In genomic region chr15:96197413-96197812, GRCm38 (mm10) we compare ENCODE assay signal across 19 mouse cellular contexts.
DNase-seq lines count a peak whose midpoint lies in the region; ATAC-seq lines count a peak whose summit lies in the region.
"Had no signal": no experiment of that assay in that cellular context is flagged by ENCODE, and none has a peak within 500 bp of the region (broad histone marks: within the 10 kb centered on the region; RNA-seq: fewer than 3 reads in every experiment).

No protein-coding gene starts in this region.

- no peak overlapping the region for H3K4me3 ChIP-seq in heart, embryonic 15.5 days
- H3K4me3 ChIP-seq in heart, embryonic 11.5 days (ENCODE audit: low read depth, low read length): no peak overlapping the region
- no peak overlapping the region for H3K4me3 ChIP-seq in neural tube, embryonic 15.5 days (replicated peaks)
- peak overlapping the region; percentile 12 for H3K4me3 ChIP-seq in brown adipose tissue, adult 24 weeks (ENCODE audit: insufficient read depth, low read depth, low read length)
- H3K4me3 ChIP-seq in forebrain, embryonic 10.5 days: no peak overlapping the region
- H3K4me3 ChIP-seq: embryonic facial prominence, embryonic 15.5 days; forebrain, embryonic 12.5 days; heart, adult 2 months; liver, embryonic 12.5 days; lung, embryonic 15.5 days; neural tube, embryonic 12.5 days had no signal

- no peak overlapping the region for H3K9ac ChIP-seq in heart, embryonic 15.5 days
- no peak overlapping the region for H3K9ac ChIP-seq in heart, embryonic 11.5 days (ENCODE audit: low read depth, low read length)
- H3K9ac ChIP-seq in neural tube, embryonic 15.5 days (replicated peaks): no peak overlapping the region
- H3K9ac ChIP-seq: embryonic facial prominence, embryonic 15.5 days; forebrain, embryonic 12.5 days; liver, embryonic 12.5 days; lung, embryonic 15.5 days; neural tube, embryonic 12.5 days had no signal

- H3K4me1 ChIP-seq in heart, embryonic 15.5 days (replicated peaks): peaks cover 14% of the 10 kb centered on the region
- H3K4me1 ChIP-seq in heart, embryonic 11.5 days (ENCODE audit: control insufficient read depth, insufficient read depth, low read length): no peaks in the 10 kb centered on the region
- H3K4me1 ChIP-seq in neural tube, embryonic 15.5 days: 0 out of 2 replicates have a peak, but pooled peaks cover 2% of the 10 kb centered on the region
- peaks cover 2% of the 10 kb centered on the region; the same call in 1 of the 2 replicates for H3K4me1 ChIP-seq in brown adipose tissue, adult 24 weeks (ENCODE audit: control insufficient read depth, insufficient read depth, insufficient read length, low read length)
- H3K4me1 ChIP-seq in forebrain, embryonic 10.5 days: no peaks in the 10 kb centered on the region
- H3K4me1 ChIP-seq: forebrain, embryonic 12.5 days; liver, embryonic 12.5 days; lung, embryonic 15.5 days; neural tube, embryonic 12.5 days had no signal

- peak overlapping the region; percentile 16; the same call in 1 of the 2 replicates for H3K4me2 ChIP-seq in heart, embryonic 15.5 days
- no peak overlapping the region for H3K4me2 ChIP-seq in heart, embryonic 11.5 days
- H3K4me2 ChIP-seq in neural tube, embryonic 15.5 days: peak overlapping the region; percentile 17; the same call in 1 of the 2 replicates
- H3K4me2 ChIP-seq: embryonic facial prominence, embryonic 15.5 days; forebrain, embryonic 12.5 days; liver, embryonic 12.5 days; lung, embryonic 15.5 days; neural tube, embryonic 12.5 days had no signal

- ATAC-seq in heart, embryonic 15.5 days (replicated peaks; ENCODE audit: insufficient number of reproducible peaks, insufficient read depth, low FRiP score, low read depth): no peak
- ATAC-seq in heart, embryonic 11.5 days (replicated peaks; ENCODE audit: insufficient number of reproducible peaks, low FRiP score, low TSS enrichment): no peak
- ATAC-seq in neural tube, embryonic 15.5 days (ENCODE audit: low FRiP score): no peak
- ATAC-seq: CD4-positive, CD25-positive, alpha-beta regulatory T cell, adult 4 months; hindbrain, postnatal 0 days; liver, embryonic 12.5 days; midbrain, embryonic 16.5 days had no signal

- no peaks in the 10 kb centered on the region for H3K9me3 ChIP-seq in heart, embryonic 15.5 days (replicated peaks)
- no peaks in the 10 kb centered on the region for H3K9me3 ChIP-seq in heart, embryonic 11.5 days (replicated peaks; ENCODE audit: control insufficient read depth, low read length)
- H3K9me3 ChIP-seq in neural tube, embryonic 15.5 days (replicated peaks): no peaks in the 10 kb centered on the region
- H3K9me3 ChIP-seq in forebrain, embryonic 10.5 days: no peaks in the 10 kb centered on the region
- H3K9me3 ChIP-seq: embryonic facial prominence, embryonic 15.5 days; forebrain, embryonic 12.5 days; liver, embryonic 12.5 days; lung, embryonic 15.5 days; neural tube, embryonic 12.5 days had no signal

- H3K27me3 ChIP-seq in heart, embryonic 15.5 days: no peaks in the 10 kb centered on the region
- no peaks in the 10 kb centered on the region for H3K27me3 ChIP-seq in heart, embryonic 11.5 days (ENCODE audit: control insufficient read depth, insufficient read depth, low read length)
- H3K27me3 ChIP-seq in neural tube, embryonic 15.5 days (replicated peaks): no peaks in the 10 kb centered on the region
- no peaks in the 10 kb centered on the region for H3K27me3 ChIP-seq in forebrain, embryonic 10.5 days (ENCODE audit: poor library complexity, severe bottlenecking)
- H3K27me3 ChIP-seq: embryonic facial prominence, embryonic 15.5 days; forebrain, embryonic 12.5 days; liver, embryonic 12.5 days; lung, embryonic 15.5 days; neural tube, embryonic 12.5 days had no signal

- DNase-seq in neural tube, embryonic 10.5 days (ENCODE audit: extremely low spot score, low spot score): no peak
- DNase-seq in thymus, postnatal 10 days (ENCODE audit: low spot score in 2 of 2): no peak
- no peak for DNase-seq in forebrain, embryonic 10.5 days (ENCODE audit: extremely low spot score, low spot score)
- no peak for DNase-seq in cerebellum, postnatal 25 days
- DNase-seq: cerebellum, adult 18-20 months; kidney, postnatal 25 days had no signal

- 71% methylated on average over 10 of the region's 10 CpGs for WGBS in heart, embryonic 15.5 days
- WGBS in heart, embryonic 11.5 days (ENCODE audit: insufficient replicate concordance): 74% methylated on average over 10 of the region's 10 CpGs
- WGBS in neural tube, embryonic 15.5 days: 77% methylated on average over 10 of the region's 10 CpGs
- 88% methylated on average over 10 of the region's 10 CpGs for WGBS in forebrain, embryonic 10.5 days

- H3K36me3 ChIP-seq in heart, embryonic 15.5 days: no peaks in the 10 kb centered on the region
- H3K36me3 ChIP-seq in heart, embryonic 11.5 days (ENCODE audit: control insufficient read depth, insufficient read depth, low read length): no peaks in the 10 kb centered on the region
- H3K36me3 ChIP-seq in neural tube, embryonic 15.5 days: no peaks in the 10 kb centered on the region
- no peaks in the 10 kb centered on the region for H3K36me3 ChIP-seq in forebrain, embryonic 10.5 days (replicated peaks)
- H3K36me3 ChIP-seq: embryonic facial prominence, embryonic 15.5 days; forebrain, embryonic 12.5 days; liver, embryonic 12.5 days; lung, embryonic 15.5 days; neural tube, embryonic 12.5 days had no signal

- no peak overlapping the region for H3K27ac ChIP-seq in heart, embryonic 15.5 days
- no peak overlapping the region for H3K27ac ChIP-seq in heart, embryonic 11.5 days (ENCODE audit: low read depth, low read length)
- H3K27ac ChIP-seq in neural tube, embryonic 15.5 days (replicated peaks): no peak overlapping the region
- no peak overlapping the region for H3K27ac ChIP-seq in brown adipose tissue, adult 24 weeks (replicated peaks; ENCODE audit: low read depth, low read length)
- no peak overlapping the region for H3K27ac ChIP-seq in forebrain, embryonic 10.5 days
- H3K27ac ChIP-seq: embryonic facial prominence, embryonic 15.5 days; forebrain, embryonic 12.5 days; heart, adult 2 months; hindbrain, postnatal 0 days; liver, embryonic 12.5 days; lung, embryonic 15.5 days; neural tube, embryonic 12.5 days had no signal
